Mouse (Mus musculus): ENCODE results near the gene Mapt.

DNA sequence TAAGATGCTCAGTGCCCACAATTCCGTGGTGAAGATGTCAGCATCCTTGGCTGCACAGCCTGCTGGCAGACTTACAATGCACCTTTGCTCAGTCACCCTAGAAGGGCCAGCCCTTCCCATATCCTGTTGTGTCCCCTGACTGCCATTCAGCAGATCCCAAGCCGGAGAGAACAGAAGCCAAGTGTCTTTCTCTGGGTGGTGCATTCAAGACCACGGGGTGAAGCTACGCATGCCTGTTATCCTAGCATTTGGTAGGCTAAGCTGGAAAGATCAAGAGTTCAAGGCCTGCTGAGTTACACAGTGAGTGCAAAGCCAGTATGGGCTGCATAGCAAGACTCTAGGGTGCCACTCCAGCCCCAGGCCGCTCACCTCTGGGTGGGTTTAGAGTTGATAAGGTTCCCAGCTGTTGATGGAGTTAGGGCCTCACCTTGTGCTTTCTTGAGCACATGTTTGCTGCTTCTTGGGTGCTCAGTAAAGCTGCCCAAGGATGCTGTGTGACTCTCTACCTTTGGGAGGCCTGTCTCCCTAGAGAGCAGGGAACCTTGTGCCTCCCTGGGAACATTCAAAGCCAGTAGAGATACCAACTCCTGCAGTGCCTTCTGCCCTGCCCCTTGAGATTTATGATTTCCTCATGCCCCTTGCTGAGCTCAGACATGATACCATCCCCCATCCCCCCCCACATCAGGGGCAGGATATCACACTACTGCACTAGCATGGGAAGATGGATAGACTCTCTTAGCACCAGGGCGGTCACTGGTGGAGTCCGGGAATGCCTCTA, 61.4 kb downstream of the Mapt start:
- TF ChIP-seq CTCF (IDR thresholded peaks at IDR 0.05; ENCODE audit: extremely low read depth, insufficient read length, insufficient replicate concordance, low read depth, low read length) = no peak
- no peak for TF ChIP-seq POLR2A (IDR thresholded peaks at IDR 0.05; ENCODE audit: low read depth, low read length)
